Mouse (Mus musculus): ENCODE measurements around the gene Wdfy2. TPM values are rescaled to one million over a fixed set of nuclear protein-coding genes. Genes with fewer than 3 reads are reported as not detected.
"Not testable (repeated sequence)": the region's sequence is repeated elsewhere in the genome, so short reads cannot be mapped to it uniquely, and the experiment has no call there.

Wdfy2 gene
- polyA plus RNA-seq (2012; rRNA removed) = 3.3 and 4.2 TPM in 2 replicates

GRCm38 (mm10) chr14:62837641-62838252 lies at the start of gene Wdfy2:
Gene Wdfy2, plus strand, starts transcription at chr14:62837678.
- WGBS = under 1% methylated on average over 49 of the region's 49 CpGs
- DNase-seq (ENCODE audit: low read depth, low spot score) = no peak

GRCm38 (mm10) chr14:62789282-62789681 lies 48.2 kb upstream of the Wdfy2 start:
- DNase-seq (ENCODE audit: low read depth, low spot score) = no peak
- WGBS = 62% methylated on average over 4 of the region's 4 CpGs

GRCm38 (mm10) chr14:62795719-62796118 lies 41.8 kb upstream of the Wdfy2 start:
- 65% methylated on average over 7 of the region's 7 CpGs for WGBS
- DNase-seq (ENCODE audit: low read depth, low spot score) = no peak

- 6% methylated on average over 4 of the region's 4 CpGs for WGBS
- no peak for DNase-seq (ENCODE audit: low read depth, low spot score)
Measured at GRCm38 (mm10) chr14:62798608-62799101, 38.8 kb upstream of the Wdfy2 start.

GRCm38 (mm10) chr14:62800791-62801190 lies 36.7 kb upstream of the Wdfy2 start:
- 54% methylated on average over 3 of the region's 3 CpGs for WGBS
- DNase-seq (ENCODE audit: low read depth, low spot score) = no peak

GRCm38 (mm10) chr14:62803204-62803603 lies 34.3 kb upstream of the Wdfy2 start:
- WGBS = 81% methylated on average over 5 of the region's 5 CpGs
- no peak for DNase-seq (ENCODE audit: low read depth, low spot score)

GRCm38 (mm10) chr14:62806921-62807320 lies 30.6 kb upstream of the Wdfy2 start:
- WGBS = 33% methylated on average over 3 of the region's 3 CpGs
- no peak for DNase-seq (ENCODE audit: low read depth, low spot score)

GRCm38 (mm10) chr14:62808661-62809523 lies 28.6 kb upstream of the Wdfy2 start:
- DNase-seq (ENCODE audit: low read depth, low spot score) = no peak
- 59% methylated on average over 7 of the region's 7 CpGs for WGBS

GRCm38 (mm10) chr14:62812765-62813164 lies 24.7 kb upstream of the Wdfy2 start:
- 17% methylated on average over 5 of the region's 5 CpGs for WGBS

GRCm38 (mm10) chr14:62814567-62814966 lies 22.9 kb upstream of the Wdfy2 start:
- DNase-seq (ENCODE audit: low read depth, low spot score) = no peak
- WGBS = 22% methylated on average over 6 of the region's 6 CpGs

More at GRCm38 (mm10) chr14:62812765-62813164, 24.7 kb upstream of the Wdfy2 start:
- DNase-seq (ENCODE audit: low read depth, low spot score) = no peak

- no peak for DNase-seq (ENCODE audit: low read depth, low spot score)
- 70% methylated on average over 4 of the region's 4 CpGs for WGBS
Measured at GRCm38 (mm10) chr14:62816827-62817226, 20.7 kb upstream of the Wdfy2 start.

- WGBS = 68% methylated on average over 8 of the region's 8 CpGs
- DNase-seq (ENCODE audit: low read depth, low spot score) = no peak
Measured at GRCm38 (mm10) chr14:62825575-62826332, 11.7 kb upstream of the Wdfy2 start.

- DNase-seq (ENCODE audit: low read depth, low spot score) = no peak
- 55% methylated on average over 6 of the region's 6 CpGs for WGBS
Measured at GRCm38 (mm10) chr14:62829291-62829690, 8.2 kb upstream of the Wdfy2 start.

GRCm38 (mm10) chr14:62831691-62832275 lies 5.7 kb upstream of the Wdfy2 start:
- 96% methylated on average over 3 of the region's 3 CpGs for WGBS
- no peak for DNase-seq (ENCODE audit: low read depth, low spot score)

GRCm38 (mm10) chr14:62833036-62833435 lies 4.4 kb upstream of the Wdfy2 start:
- no peak for DNase-seq (ENCODE audit: low read depth, low spot score)
- 79% methylated on average over 7 of the region's 7 CpGs for WGBS

- no peak for DNase-seq (ENCODE audit: low read depth, low spot score)
- 68% methylated on average over 3 of the region's 3 CpGs for WGBS
Measured at GRCm38 (mm10) chr14:62833541-62833940, 3.9 kb upstream of the Wdfy2 start.

- 61% methylated on average over 3 of the region's 3 CpGs for WGBS
Measured at GRCm38 (mm10) chr14:62835737-62836136, 1.7 kb upstream of the Wdfy2 start.

GRCm38 (mm10) chr14:62836926-62837640 lies 395 bp upstream of the Wdfy2 start:
- under 1% methylated on average over 37 of the region's 37 CpGs for WGBS
- DNase-seq (ENCODE audit: low read depth, low spot score) = peak; percentile 96

More at GRCm38 (mm10) chr14:62835737-62836136, 1.7 kb upstream of the Wdfy2 start:
- not testable (repeated sequence) for DNase-seq (ENCODE audit: low read depth, low spot score)

GRCm38 (mm10) chr14:62838336-62838735 lies 858 bp downstream of the Wdfy2 start:
- WGBS = 21% methylated on average over 9 of the region's 9 CpGs
- no peak for DNase-seq (ENCODE audit: low read depth, low spot score)

Measured in large intestine, adult 2 months (tissue).